9 mouse cellular contexts compared by ENCODE assay signal in the genomic region with DNA sequence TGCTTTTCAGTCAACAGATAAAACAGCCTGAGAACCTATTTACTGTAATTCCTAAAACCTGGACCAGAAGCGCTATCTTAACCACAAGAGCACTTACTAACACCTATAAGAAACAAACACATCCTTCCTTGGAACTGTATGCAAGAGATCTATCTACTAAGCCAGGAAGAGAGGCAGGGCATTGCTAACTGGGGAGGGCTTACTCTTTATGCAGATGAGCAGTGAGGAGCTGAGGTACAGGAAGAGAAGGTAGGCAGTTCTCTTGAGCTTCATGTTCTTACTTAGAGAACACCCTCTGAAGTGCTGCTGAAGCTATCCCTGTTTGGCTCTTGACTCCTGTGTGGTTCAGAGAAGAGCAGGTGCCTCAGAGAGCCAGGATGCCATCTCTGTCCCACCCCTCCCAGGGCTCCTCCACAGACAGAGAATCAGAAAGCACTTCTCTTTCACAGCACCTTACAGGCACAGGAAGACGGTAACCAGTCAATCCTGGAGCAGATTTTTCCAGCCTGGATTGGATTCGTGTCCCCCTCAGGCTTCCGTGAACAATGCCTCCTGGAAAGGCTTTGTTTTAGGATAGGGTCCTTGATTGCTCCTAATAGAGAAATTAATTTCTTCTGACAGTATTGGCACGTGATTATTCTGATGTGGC. TPM values are rescaled to one million over a fixed set of nuclear protein-coding genes. Genes with fewer than 3 reads are reported as not detected.
A peak's percentile ranks its signal among the peaks of the same experiment; 100 is the strongest.
DNase-seq lines count a peak whose midpoint lies in the region; ATAC-seq and TF ChIP-seq lines count a peak whose summit lies in the region.
"Had no signal": no experiment of that assay in that cellular context is flagged by ENCODE, and none has a peak within 500 bp of the region (broad histone marks: within the 10 kb centered on the region; RNA-seq: fewer than 3 reads in every experiment).

A gene (minus strand): TSS at position 463 of the 649 bp plus-strand sequence.

- H3K4me3 ChIP-seq in kidney, postnatal 0 days (replicated peaks; ENCODE audit: low read depth, low read length): no peak within 1 kb of the TSS
- H3K4me3 ChIP-seq in hindbrain, embryonic 14.5 days (replicated peaks; ENCODE audit: low read length): peak within 1 kb of the TSS; percentile 33
- H3K4me3 ChIP-seq: limb, embryonic 15.5 days had no signal

- no peaks in the 10 kb centered on the region for H3K9me3 ChIP-seq in kidney, postnatal 0 days (replicated peaks; ENCODE audit: low read length)
- no peaks in the 10 kb centered on the region for H3K9me3 ChIP-seq in hindbrain, embryonic 14.5 days (ENCODE audit: control insufficient read depth, low read length)
- H3K9me3 ChIP-seq: limb, embryonic 15.5 days had no signal

- H3K27me3 ChIP-seq in kidney, postnatal 0 days (ENCODE audit: insufficient read depth, low read length): no peaks in the 10 kb centered on the region
- no peaks in the 10 kb centered on the region for H3K27me3 ChIP-seq in hindbrain, embryonic 14.5 days (ENCODE audit: control insufficient read depth, insufficient read depth, low read length)
- H3K27me3 ChIP-seq: limb, embryonic 15.5 days had no signal

- 11% methylated on average over 5 of the region's 5 CpGs for WGBS in kidney, postnatal 0 days
- 6% methylated on average over 5 of the region's 5 CpGs for WGBS in hindbrain, embryonic 14.5 days

- H3K36me3 ChIP-seq in kidney, postnatal 0 days (ENCODE audit: insufficient read depth, low read length): no peaks in the 10 kb centered on the region
- no peaks in the 10 kb centered on the region for H3K36me3 ChIP-seq in hindbrain, embryonic 14.5 days (replicated peaks; ENCODE audit: control insufficient read depth, insufficient read depth)
- H3K36me3 ChIP-seq: limb, embryonic 15.5 days had no signal

- TF ChIP-seq CTCF in kidney, postnatal 0 days (IDR thresholded peaks at IDR 0.05; ENCODE audit: low read depth): no peak

- no peak for ATAC-seq in kidney, postnatal 0 days (replicated peaks; ENCODE audit: low FRiP score, low read depth)
- peak; percentile 79 for ATAC-seq in hindbrain, embryonic 14.5 days (ENCODE audit: low FRiP score)

- H3K4me1 ChIP-seq in kidney, postnatal 0 days (replicated peaks; ENCODE audit: insufficient read depth, low read length): no peaks in the 10 kb centered on the region
- H3K4me1 ChIP-seq in hindbrain, embryonic 14.5 days (replicated peaks; ENCODE audit: control insufficient read depth, insufficient read depth, low read length): peaks cover 15% of the 10 kb centered on the region

- peak within 1 kb of the TSS; percentile 44 for H3K4me2 ChIP-seq in kidney, postnatal 0 days (ENCODE audit: low read length)
- peak within 1 kb of the TSS; percentile 57 for H3K4me2 ChIP-seq in hindbrain, embryonic 14.5 days (replicated peaks)
- H3K4me2 ChIP-seq: limb, embryonic 15.5 days had no signal

- H3K27ac ChIP-seq in kidney, postnatal 0 days: no peak within 1 kb of the TSS
- peak within 1 kb of the TSS; percentile 72 for H3K27ac ChIP-seq in hindbrain, embryonic 14.5 days
- H3K27ac ChIP-seq: limb, embryonic 15.5 days had no signal

- no peak within 1 kb of the TSS for H3K9ac ChIP-seq in kidney, postnatal 0 days (ENCODE audit: low read depth, low read length)
- H3K9ac ChIP-seq in hindbrain, embryonic 14.5 days: peak within 1 kb of the TSS; percentile 58
- H3K9ac ChIP-seq: limb, embryonic 15.5 days had no signal

- DNase-seq in kidney, postnatal 0 days (ENCODE audit: low spot score): peak; percentile 28
- DNase-seq in kidney, adult 9 months: no peak
- DNase-seq in embryo, embryonic 10.5 days (ENCODE audit: low spot score): peak; percentile 70
- DNase-seq in hindbrain, embryonic 14.5 days (ENCODE audit: low spot score): peak; percentile 63
- DNase-seq in neural tube, embryonic 10.5 days (ENCODE audit: extremely low spot score, low spot score): peak; percentile 32
- DNase-seq in urinary bladder, adult 2 months (ENCODE audit: low spot score): no peak
- no peak for DNase-seq in cerebellum, adult 11-12 months
- no peak for DNase-seq in lung, postnatal 4 days

RNA-seq across cellular contexts. Expression of the gene that starts here (rescaled TPM):
- polyA plus RNA-seq in kidney, postnatal 0 days (2015; fragmentation: Nextera tagmentation; extraction: Ambion mirVana): 0.29 and 0.32 TPM in 2 replicates
- polyA plus RNA-seq in hindbrain, embryonic 14.5 days (2014; fragmentation: Nextera tagmentation; extraction: Ambion mirVana): 1.2 and 2.0 TPM in 2 replicates
- polyA plus RNA-seq in urinary bladder, adult 2 months (2012; rRNA removed): 0.15 TPM in 1 of 2 replicates, not detected in the other
- polyA plus RNA-seq: limb, embryonic 15.5 days had no signal

Comparison
In these comparisons a context has a peak if more than half of its experiments do, and no peak if none do; other contexts are left out.
1. Peak in DNase-seq and H3K4me2 ChIP-seq in kidney, postnatal 0 days; RNA of the gene not detected or under 1 TPM.
2. DNase-seq: peak in embryo, embryonic 10.5 days (single experiment), hindbrain, embryonic 14.5 days (single experiment) and neural tube, embryonic 10.5 days (single experiment); none in kidney, adult 9 months (single experiment), urinary bladder, adult 2 months (single experiment), cerebellum, adult 11-12 months (single experiment) and lung, postnatal 4 days (0 of 2).